Mouse (Mus musculus) midbrain, embryonic 13.5 days (tissue): ENCODE measurements at regions not wholly inside any gene's neighbourhood (a gene's known extent, or its start where the extent isn't known, plus 50 kb on each side); places are given as distances from the start of the nearest gene placed in this dataset.

Experiments
- ATAC-seq: fragments of 200-750 bp; cut with Nextera tagmentation; 2 replicates; pipeline ENCODE4 v1.8.0; 2017; ENCODE audit warnings: mild to moderate bottlenecking, moderate TSS enrichment, moderate library complexity
- H3K27ac ChIP-seq: fragments of 300-500 bp; sonication (generic); 2 replicates; pipeline ENCODE4 v1.5.1; 2015; ENCODE audit warnings: inconsistent platforms, mild to moderate bottlenecking, moderate library complexity
- H3K27me3 ChIP-seq: fragments of 300-500 bp; sonication (generic); 2 replicates; pipeline ENCODE4 v1.6.1; 2015; ENCODE audit warnings: mild to moderate bottlenecking, inconsistent platforms
- H3K36me3 ChIP-seq: fragments of 300-500 bp; sonication (generic); 2 replicates; pipeline ENCODE4 v1.6.1; 2015; ENCODE audit warnings: mild to moderate bottlenecking, inconsistent platforms
- H3K4me1 ChIP-seq: fragments of 300-500 bp; sonication (generic); replicated peaks from 2 replicates; pipeline ENCODE4 v1.6.1; 2015; ENCODE audit warnings: inconsistent platforms
- H3K4me2 ChIP-seq: fragments of 300-500 bp; sonication (generic); replicated peaks from 2 replicates; pipeline ENCODE4 v1.6.1; 2015; ENCODE audit warnings: moderate library complexity, mild to moderate bottlenecking, inconsistent platforms
- H3K4me3 ChIP-seq: fragments of 300-500 bp; sonication (generic); replicated peaks from 2 replicates; pipeline ENCODE4 v1.5.1; 2015; ENCODE audit warnings: mild to moderate bottlenecking, inconsistent platforms
- H3K9ac ChIP-seq: fragments of 300-500 bp; sonication (generic); replicated peaks from 2 replicates; pipeline ENCODE4 v1.6.1; 2015; ENCODE audit warnings: mild to moderate bottlenecking, inconsistent platforms
- H3K9me3 ChIP-seq: fragments of 300-500 bp; sonication (generic); 2 replicates; pipeline ENCODE4 v1.6.1; 2016; ENCODE audit warnings: mild to moderate bottlenecking, inconsistent platforms
- WGBS: fragments of 180-500 bp; shearing (Covaris S2); methylation state at CpG from one replicate; pipeline ENCODE4 v1.1.7; 2015; 5-methylcytosine and 5-hydroxymethylcytosine counted together

- Histone ChIP-seq H3K36me3 (no peaks in the 10 kb centered on the region), H3K4me2 (no peak overlapping the region), H3K9me3 (no peaks in the 10 kb centered on the region), H3K4me3 (no peak overlapping the region), H3K27ac (no peak overlapping the region), H3K27me3 (no peaks in the 10 kb centered on the region), H3K9ac (no peak overlapping the region), H3K4me1 (0 out of 2 replicates have a peak, but pooled peaks cover 4% of the 10 kb centered on the region)
- WGBS: 67% methylated on average over 1 of the region's 1 CpGs
- no peak for ATAC-seq
Observed at GRCm38 (mm10) chr4:131363030-131363429, 418.8 kb downstream of the Matn1 start.

- no peak overlapping the region for H3K4me3 ChIP-seq
- 28% methylated on average over 6 of the region's 6 CpGs for WGBS
Observed at GRCm38 (mm10) chr4:131364671-131365252, 420.6 kb downstream of the Matn1 start.

GRCm38 (mm10) chr4:131366006-131366405 is 421.8 kb downstream of the Matn1 start:
- H3K4me3 ChIP-seq: no peak overlapping the region
- H3K4me1 ChIP-seq: 0 out of 2 replicates have a peak, but pooled peaks cover 4% of the 10 kb centered on the region
- no peak overlapping the region for H3K9ac ChIP-seq
- H3K27ac ChIP-seq: no peak overlapping the region
- no peak overlapping the region for H3K4me2 ChIP-seq
- H3K9me3 ChIP-seq: no peaks in the 10 kb centered on the region
- H3K36me3 ChIP-seq: no peaks in the 10 kb centered on the region
- 60% methylated on average over 2 of the region's 2 CpGs for WGBS
- no peak for ATAC-seq
- H3K27me3 ChIP-seq: no peaks in the 10 kb centered on the region

More at GRCm38 (mm10) chr4:131364671-131365252, 420.6 kb downstream of the Matn1 start:
- Histone ChIP-seq H3K4me1 (0 out of 2 replicates have a peak, but pooled peaks cover 4% of the 10 kb centered on the region), H3K4me2 (no peak overlapping the region), H3K9me3 (no peaks in the 10 kb centered on the region), H3K27me3 (no peaks in the 10 kb centered on the region), H3K9ac (no peak overlapping the region), H3K27ac (no peak overlapping the region), H3K36me3 (no peaks in the 10 kb centered on the region)
- ATAC-seq: no peak

GRCm38 (mm10) chr4:131366656-131367055 is 422.5 kb downstream of the Matn1 start:
- WGBS: 52% methylated on average over 1 of the region's 1 CpGs
- no peak overlapping the region for H3K4me2 ChIP-seq

GRCm38 (mm10) chr4:131372517-131372916 is 428.3 kb downstream of the Matn1 start:
- H3K4me3 ChIP-seq: no peak overlapping the region
- no peak overlapping the region for H3K4me2 ChIP-seq
- no peaks in the 10 kb centered on the region for H3K4me1 ChIP-seq
- no peak overlapping the region for H3K27ac ChIP-seq
- no peak for ATAC-seq
- no peaks in the 10 kb centered on the region for H3K9me3 ChIP-seq
- 80% methylated on average over 16 of the region's 16 CpGs for WGBS
- no peak overlapping the region for H3K9ac ChIP-seq
- H3K27me3 ChIP-seq: no peaks in the 10 kb centered on the region
- H3K36me3 ChIP-seq: no peaks in the 10 kb centered on the region

More at GRCm38 (mm10) chr4:131366656-131367055, 422.5 kb downstream of the Matn1 start:
- no peak for ATAC-seq
- no peaks in the 10 kb centered on the region for H3K27me3 ChIP-seq
- no peak overlapping the region for H3K9ac ChIP-seq
- no peaks in the 10 kb centered on the region for H3K9me3 ChIP-seq
- no peaks in the 10 kb centered on the region for H3K36me3 ChIP-seq
- H3K27ac ChIP-seq: no peak overlapping the region
- no peak overlapping the region for H3K4me3 ChIP-seq
- H3K4me1 ChIP-seq: 0 out of 2 replicates have a peak, but pooled peaks cover 4% of the 10 kb centered on the region

- no peak overlapping the region for H3K27ac ChIP-seq
- no peak for ATAC-seq
- 90% methylated on average over 3 of the region's 3 CpGs for WGBS
Observed at GRCm38 (mm10) chr4:131373172-131373571, 429.0 kb downstream of the Matn1 start.

GRCm38 (mm10) chr4:131374527-131375290 is 430.5 kb downstream of the Matn1 start:
- no peaks in the 10 kb centered on the region for H3K9me3 ChIP-seq
- no peak overlapping the region for H3K9ac ChIP-seq
- H3K4me2 ChIP-seq: no peak overlapping the region
- no peaks in the 10 kb centered on the region for H3K27me3 ChIP-seq
- H3K4me1 ChIP-seq: peaks cover 3% of the 10 kb centered on the region; the same call in 1 of the 2 replicates
- WGBS: 89% methylated on average over 6 of the region's 6 CpGs
- H3K36me3 ChIP-seq: no peaks in the 10 kb centered on the region
- no peak overlapping the region for H3K4me3 ChIP-seq
- ATAC-seq: no peak
- H3K27ac ChIP-seq: no peak overlapping the region

More at GRCm38 (mm10) chr4:131373172-131373571, 429.0 kb downstream of the Matn1 start:
- H3K9ac ChIP-seq: no peak overlapping the region
- no peaks in the 10 kb centered on the region for H3K4me1 ChIP-seq
- H3K4me2 ChIP-seq: no peak overlapping the region
- no peak overlapping the region for H3K4me3 ChIP-seq
- no peaks in the 10 kb centered on the region for H3K27me3 ChIP-seq
- H3K9me3 ChIP-seq: no peaks in the 10 kb centered on the region
- H3K36me3 ChIP-seq: no peaks in the 10 kb centered on the region

GRCm38 (mm10) chr4:131381063-131381462 is 436.9 kb downstream of the Matn1 start:
- WGBS: 77% methylated on average over 9 of the region's 9 CpGs
- no peaks in the 10 kb centered on the region for H3K36me3 ChIP-seq

GRCm38 (mm10) chr4:131381529-131381928 is 437.3 kb downstream of the Matn1 start:
- no peak overlapping the region for H3K27ac ChIP-seq
- peaks cover 4% of the 10 kb centered on the region; the same call in 1 of the 2 replicates for H3K4me1 ChIP-seq
- no peaks in the 10 kb centered on the region for H3K36me3 ChIP-seq
- H3K4me2 ChIP-seq: no peak overlapping the region
- ATAC-seq: no peak
- no peak overlapping the region for H3K9ac ChIP-seq
- H3K27me3 ChIP-seq: no peaks in the 10 kb centered on the region
- no peaks in the 10 kb centered on the region for H3K9me3 ChIP-seq
- H3K4me3 ChIP-seq: no peak overlapping the region
- 87% methylated on average over 7 of the region's 7 CpGs for whole genome bisulfite sequencing

More at GRCm38 (mm10) chr4:131381063-131381462, 436.9 kb downstream of the Matn1 start:
- Histone ChIP-seq H3K4me3 (no peak overlapping the region), H3K27me3 (no peaks in the 10 kb centered on the region), H3K4me1 (peaks cover 4% of the 10 kb centered on the region; the same call in 1 of the 2 replicates), H3K9ac (no peak overlapping the region), H3K27ac (no peak overlapping the region), H3K4me2 (no peak overlapping the region), H3K9me3 (no peaks in the 10 kb centered on the region)
- no peak for ATAC-seq

- no peaks in the 10 kb centered on the region for H3K27me3 ChIP-seq
- no peak overlapping the region for H3K9ac ChIP-seq
- H3K4me1 ChIP-seq: peaks cover 4% of the 10 kb centered on the region; the same call in 1 of the 2 replicates
- 85% methylated on average over 5 of the region's 5 CpGs for WGBS
- no peak overlapping the region for H3K27ac ChIP-seq
- no peaks in the 10 kb centered on the region for H3K9me3 ChIP-seq
- no peak overlapping the region for H3K4me3 ChIP-seq
- H3K4me2 ChIP-seq: no peak overlapping the region
- ATAC-seq: no peak
- H3K36me3 ChIP-seq: no peaks in the 10 kb centered on the region
Observed at GRCm38 (mm10) chr4:131383862-131384261, 439.7 kb downstream of the Matn1 start.

GRCm38 (mm10) chr4:131386961-131387360 is 442.8 kb downstream of the Matn1 start:
- H3K27ac ChIP-seq: no peak overlapping the region
- H3K9ac ChIP-seq: no peak overlapping the region
- no peaks in the 10 kb centered on the region for H3K27me3 ChIP-seq
- H3K4me3 ChIP-seq: no peak overlapping the region
- H3K9me3 ChIP-seq: no peaks in the 10 kb centered on the region
- H3K36me3 ChIP-seq: no peaks in the 10 kb centered on the region
- 90% methylated on average over 10 of the region's 10 CpGs for WGBS
- peaks cover 11% of the 10 kb centered on the region; the same call in 1 of the 2 replicates for H3K4me1 ChIP-seq
- no peak overlapping the region for H3K4me2 ChIP-seq
- no peak for ATAC-seq
